Mouse (Mus musculus): ENCODE measurements around the gene Ggt6.

- TF ChIP-seq EP300 (IDR thresholded peaks at IDR 0.05; ENCODE audit: low read depth), result no peak
- no peak for TF ChIP-seq CTCF (IDR thresholded peaks at IDR 0.05; ENCODE audit: low read depth)
Measured at GRCm38 (mm10) chr11:72401068-72401467, 34.3 kb upstream of the Ggt6 start.

Measured in liver, postnatal 0 days (tissue).